Mouse (Mus musculus) left cerebral cortex, postnatal 14 days (tissue): ENCODE measurements around the gene Disp1. TPM values are rescaled to one million over a fixed set of nuclear protein-coding genes. Genes with fewer than 3 reads are reported as not detected.

Experiments used
- DNase-seq, 2 experiments: peaks; one replicate each; pipeline ENCODE4 v3.0.0; 2021 to 2022; ENCODE audit warnings: low spot score in 2 of 2, mixed read lengths in 1 of 2
- intact Hi-C: fragments of 180-260 bp; cut with DNase I; formaldehyde crosslinking; loops from one replicate; pipeline ENCODE4 v1.15.1; 2025
- long read RNA-seq, 2 experiments: library from polyadenylated mRNA; stranded (forward); transcript quantifications; one replicate each; pipeline ENCODE4 v2.0.0; 2021
- total RNA-seq, 2 experiments: library from RNA; stranded (reverse); gene quantifications; 2 replicates each; pipeline ENCODE4 v1.2.3; 2021

Disp1 gene
- 1 to 10 TPM; 5.1 to 5.9 TPM for total RNA-seq
- long read RNA-seq, experiment 1, partial matches to known transcripts, result 2 of 4 reads
- long read RNA-seq, experiment 1, other reads (novel, unspliced or antisense), result 2 of 4 reads
- long read RNA-seq, experiment 2, partial matches to known transcripts, result 0 of 3 reads
- long read RNA-seq, experiment 2, other reads (novel, unspliced or antisense), result 3 of 3 reads

GRCm38 (mm10) chr1:183220796-183221718 lies at the start of gene Disp1:
Gene Disp1, minus strand, starts transcription at chr1:183221522.
- intact Hi-C loops, result no loop called here

GRCm38 (mm10) chr1:183267666-183268065 lies 46.3 kb upstream of the Disp1 start:
- no peak for DNase-seq
- intact Hi-C loops, result no loop called here

More at GRCm38 (mm10) chr1:183220796-183221718, at the start of gene Disp1:
- DNase-seq, result peak; percentile 33 to 61

GRCm38 (mm10) chr1:183265921-183266467 lies 44.7 kb upstream of the Disp1 start:
- DNase-seq, result no peak
- intact Hi-C loops, result no loop called here

GRCm38 (mm10) chr1:183264145-183265008 lies 43.1 kb upstream of the Disp1 start:
- intact Hi-C loops, result no loop called here

GRCm38 (mm10) chr1:183252574-183252973 lies 31.3 kb upstream of the Disp1 start:
- DNase-seq, result no peak
- intact Hi-C loops, result no loop called here

More at GRCm38 (mm10) chr1:183264145-183265008, 43.1 kb upstream of the Disp1 start:
- DNase-seq, result no peak

GRCm38 (mm10) chr1:183251818-183252217 lies 30.5 kb upstream of the Disp1 start:
- intact Hi-C loops, result no loop called here
- no peak for DNase-seq

- intact Hi-C loops, result no loop called here
- no peak for DNase-seq
Measured at GRCm38 (mm10) chr1:183250612-183251011, 29.3 kb upstream of the Disp1 start.

- intact Hi-C loops, result no loop called here
- DNase-seq, result no peak
Measured at GRCm38 (mm10) chr1:183248144-183248543, 26.8 kb upstream of the Disp1 start.

- no peak for DNase-seq
- intact Hi-C loops, result no loop called here
Measured at GRCm38 (mm10) chr1:183243293-183243692, 22.0 kb upstream of the Disp1 start.

- peak; percentile 47 to 60 for DNase-seq
- intact Hi-C loops, result loop anchor here (5.0 kb wide), 1 partner anchor 681 kb away; no protein-coding TSS in a partner anchor
Measured at GRCm38 (mm10) chr1:183237901-183238300, 16.6 kb upstream of the Disp1 start.

- intact Hi-C loops, result loop anchor here (5.0 kb wide), 1 partner anchor 679 kb away; no protein-coding TSS in a partner anchor
- no peak for DNase-seq
Measured at GRCm38 (mm10) chr1:183236460-183236859, 15.1 kb upstream of the Disp1 start.

- intact Hi-C loops, result no loop called here
Measured at GRCm38 (mm10) chr1:183233679-183234174, 12.4 kb upstream of the Disp1 start.

GRCm38 (mm10) chr1:183232985-183233678 lies 11.8 kb upstream of the Disp1 start:
- intact Hi-C loops, result no loop called here
- DNase-seq, result no peak

More at GRCm38 (mm10) chr1:183233679-183234174, 12.4 kb upstream of the Disp1 start:
- no peak for DNase-seq

- intact Hi-C loops, result no loop called here
- DNase-seq, result no peak
Measured at GRCm38 (mm10) chr1:183227469-183227868, 6.1 kb upstream of the Disp1 start.

- DNase-seq, result no peak
- intact Hi-C loops, result no loop called here
Measured at GRCm38 (mm10) chr1:183219021-183219420, 2.3 kb downstream of the Disp1 start.

- intact Hi-C loops, result no loop called here
- no peak for DNase-seq
Measured at GRCm38 (mm10) chr1:183216691-183217090, 4.6 kb downstream of the Disp1 start.

GRCm38 (mm10) chr1:183215706-183216105 lies 5.6 kb downstream of the Disp1 start:
- intact Hi-C loops, result no loop called here
- no peak for DNase-seq

GRCm38 (mm10) chr1:183213850-183214249 lies 7.5 kb downstream of the Disp1 start:
- DNase-seq, result peak in 1 of 2 experiments; percentile 41
- intact Hi-C loops, result no loop called here
